Mouse (Mus musculus) lung, embryonic 14.5 days (tissue): Measurements from ENCODE around the gene Gm49711. TPM values are rescaled to one million over a fixed set of nuclear protein-coding genes. Genes with fewer than 3 reads are reported as not detected.

ENCODE experiments used
- ATAC-seq: fragments of 200-750 bp; cut with Nextera tagmentation; 2 replicates; pipeline ENCODE4 v1.8.0; 2017; ENCODE audit warnings: mild to moderate bottlenecking, moderate TSS enrichment, moderate library complexity; ENCODE audit not compliant: insufficient read depth
- DNase-seq: peaks from one replicate; pipeline ENCODE4 v3.0.0-alpha.2; 2015
- H3K27ac ChIP-seq: fragments of 300-500 bp; sonication (generic); 2 replicates; pipeline ENCODE4 v1.5.1; 2014; ENCODE audit warnings: low read depth, mild to moderate bottlenecking, moderate library complexity
- H3K27me3 ChIP-seq: fragments of 300-500 bp; sonication (generic); 2 replicates; pipeline ENCODE4 v1.6.1; 2014; ENCODE audit warnings: low read length, control low read depth; ENCODE audit not compliant: insufficient read depth
- H3K36me3 ChIP-seq: fragments of 300-500 bp; sonication (generic); 2 replicates; pipeline ENCODE4 v1.6.1; 2014; ENCODE audit warnings: control low read depth; ENCODE audit not compliant: insufficient read depth
- H3K4me1 ChIP-seq: fragments of 300-500 bp; sonication (generic); 2 replicates; pipeline ENCODE4 v1.6.1; 2014; ENCODE audit warnings: antibody characterized with exemption, control low read depth; ENCODE audit not compliant: insufficient read depth
- H3K4me2 ChIP-seq: fragments of 300-500 bp; sonication (generic); 2 replicates; pipeline ENCODE4 v1.6.1; 2014; ENCODE audit warnings: mild to moderate bottlenecking
- H3K4me3 ChIP-seq: fragments of 300-500 bp; sonication (generic); 2 replicates; pipeline ENCODE4 v1.5.1; 2014; ENCODE audit warnings: low read depth, low read length
- H3K9ac ChIP-seq: fragments of 300-500 bp; sonication (generic); 2 replicates; pipeline ENCODE4 v1.6.1; 2014
- H3K9me3 ChIP-seq: fragments of 300-500 bp; sonication (generic); 2 replicates; pipeline ENCODE4 v1.6.1; 2016; ENCODE audit warnings: low read depth, low read length, control low read depth
- CTCF ChIP-seq: IDR thresholded peaks from 2 replicates; pipeline ENCODE4 v1.5.1; 2016; ENCODE audit warnings: antibody characterized with exemption, low read depth
- WGBS: fragments of 180-500 bp; shearing (Covaris S2); extraction: QIAGEN DNeasy Blood & Tissue Kit; methylation state at CpG from one replicate; pipeline ENCODE4 v1.1.7; 2014; 5-methylcytosine and 5-hydroxymethylcytosine counted together
- polyA plus RNA-seq: library from polyadenylated mRNA; unstranded; fragments of >200 nt; fragmentation: Nextera tagmentation; extraction: Ambion mirVana; gene quantifications from 2 replicates; pipeline ENCODE4 v1.2.1, GENCODE M21; 2014

The Gm49711 gene
- polyA plus RNA-seq, 1 experiment from 2014 or later: not detected

DNA sequence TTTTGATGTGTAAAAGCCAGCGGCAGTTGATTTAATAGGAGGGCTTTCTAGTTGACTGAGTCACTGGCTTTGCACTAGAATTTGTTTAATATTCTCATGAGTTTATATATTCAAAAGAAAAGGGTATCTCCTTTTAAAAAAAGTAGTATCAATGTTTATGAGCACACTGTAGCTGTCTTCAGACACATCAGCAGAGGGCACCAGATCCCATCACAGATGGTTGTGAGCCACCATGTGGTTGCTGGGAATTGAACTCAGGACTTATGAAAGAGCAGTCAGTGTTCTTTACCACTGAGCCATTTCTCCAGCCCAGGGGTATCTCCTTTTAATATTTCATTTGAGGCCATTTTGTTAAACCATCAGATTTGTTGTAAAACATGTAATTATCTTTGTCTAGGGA is 4.7 kb downstream of the Gm49711 start:
- ATAC-seq: no peak
- H3K27me3 ChIP-seq: no peaks in the 10 kb centered on the region
- H3K9me3 ChIP-seq: no peaks in the 10 kb centered on the region
- H3K36me3 ChIP-seq: peaks cover 39% of the 10 kb centered on the region
- TF ChIP-seq CTCF: no peak
- H3K4me3 ChIP-seq: no peak overlapping the region
- no peak overlapping the region for H3K27ac ChIP-seq
- no peak for DNase-seq
- peaks cover 5% of the 10 kb centered on the region; the same call in 1 of the 2 replicates for H3K4me1 ChIP-seq
- H3K4me2 ChIP-seq: no peak overlapping the region
- 94% methylated on average over 1 of the region's 1 CpGs for WGBS
- H3K9ac ChIP-seq: no peak overlapping the region

DNA sequence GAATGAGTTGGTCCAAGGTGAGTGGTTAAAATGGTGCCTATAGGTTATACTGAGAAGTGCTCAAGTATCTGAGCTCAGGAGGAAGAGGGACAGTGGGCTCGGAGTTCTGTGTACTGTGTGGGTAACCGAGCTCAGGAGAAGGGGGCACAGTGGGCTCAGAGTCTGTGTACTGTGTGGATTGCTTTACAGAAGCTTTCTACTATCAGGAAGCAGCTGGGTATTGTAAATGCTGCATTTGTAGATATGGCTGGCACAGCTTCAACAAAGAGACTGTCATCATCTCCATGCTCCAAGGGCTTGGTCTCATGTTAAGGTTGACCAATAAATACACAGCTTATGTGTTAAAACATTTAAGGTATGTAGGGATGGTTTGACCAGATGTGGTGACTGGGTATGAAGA is 6.7 kb downstream of the Gm49711 start:
- DNase-seq: no peak
- Histone ChIP-seq H3K4me1 (peaks cover 2% of the 10 kb centered on the region; the same call in 1 of the 2 replicates), H3K27ac (no peak overlapping the region), H3K36me3 (peaks cover 42% of the 10 kb centered on the region), H3K4me3 (no peak overlapping the region), H3K4me2 (no peak overlapping the region), H3K9ac (no peak overlapping the region), H3K9me3 (no peaks in the 10 kb centered on the region), H3K27me3 (no peaks in the 10 kb centered on the region)
- TF ChIP-seq CTCF: no peak
- no peak for ATAC-seq
- WGBS: 73% methylated on average over 2 of the region's 2 CpGs

DNA sequence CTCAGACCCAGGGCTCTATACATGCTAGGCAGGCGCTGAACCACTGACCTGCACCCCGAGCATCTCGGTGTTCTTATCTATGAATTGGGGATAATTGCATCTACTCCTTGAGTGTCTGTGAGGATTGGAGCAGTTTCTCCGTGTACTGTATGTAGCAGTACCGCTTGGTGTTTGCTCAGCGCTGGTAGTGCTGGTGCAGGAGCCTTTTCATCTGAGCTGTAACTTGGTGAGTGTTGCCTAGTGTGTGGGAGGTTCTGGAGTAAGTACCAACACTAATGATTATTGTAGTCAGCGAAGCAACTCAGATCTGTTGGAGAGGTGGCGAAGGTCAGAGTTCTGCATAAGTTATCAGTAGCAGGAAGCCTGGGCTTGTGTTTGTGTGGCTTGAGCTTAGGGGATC is 12.2 kb downstream of the Gm49711 start:
- H3K4me1 ChIP-seq: no peaks in the 10 kb centered on the region
- no peak overlapping the region for H3K4me3 ChIP-seq
- H3K4me2 ChIP-seq: no peak overlapping the region
- ATAC-seq: no peak
- no peaks in the 10 kb centered on the region for H3K9me3 ChIP-seq
- DNase-seq: no peak
- whole genome bisulfite sequencing: 75% methylated on average over 8 of the region's 8 CpGs
- H3K27ac ChIP-seq: no peak overlapping the region
- TF ChIP-seq CTCF: no peak
- H3K9ac ChIP-seq: no peak overlapping the region
- H3K27me3 ChIP-seq: no peaks in the 10 kb centered on the region
- H3K36me3 ChIP-seq: peaks cover 28% of the 10 kb centered on the region

DNA sequence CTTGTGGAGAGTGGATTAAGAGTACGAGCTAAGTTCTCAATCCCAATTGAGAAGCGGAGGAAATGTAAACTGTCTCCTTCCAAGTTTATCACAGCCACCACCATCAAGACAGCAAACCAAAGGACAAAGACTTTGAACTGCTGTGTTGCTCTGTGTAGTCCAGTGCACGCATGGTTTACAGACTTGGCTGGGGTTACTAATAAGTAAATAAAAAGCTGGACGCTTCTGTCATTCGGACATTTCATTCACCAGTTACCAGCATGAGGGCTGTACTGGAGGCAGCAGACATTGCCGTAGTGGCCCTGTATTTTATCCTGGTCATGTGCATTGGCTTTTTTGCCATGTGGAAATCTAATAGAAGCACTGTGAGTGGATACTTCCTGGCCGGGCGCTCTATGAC is 18.7 kb downstream of the Gm49711 start:
- Histone ChIP-seq H3K36me3 (peaks cover 20% of the 10 kb centered on the region; the same call in 1 of the 2 replicates), H3K9me3 (no peaks in the 10 kb centered on the region), H3K4me3 (no peak overlapping the region), H3K4me2 (no peak overlapping the region), H3K4me1 (no peaks in the 10 kb centered on the region), H3K27me3 (no peaks in the 10 kb centered on the region), H3K9ac (no peak overlapping the region), H3K27ac (no peak overlapping the region)
- 86% methylated on average over 8 of the region's 8 CpGs for WGBS
- ATAC-seq: no peak
- no peak for DNase-seq
- no peak for TF ChIP-seq CTCF

DNA sequence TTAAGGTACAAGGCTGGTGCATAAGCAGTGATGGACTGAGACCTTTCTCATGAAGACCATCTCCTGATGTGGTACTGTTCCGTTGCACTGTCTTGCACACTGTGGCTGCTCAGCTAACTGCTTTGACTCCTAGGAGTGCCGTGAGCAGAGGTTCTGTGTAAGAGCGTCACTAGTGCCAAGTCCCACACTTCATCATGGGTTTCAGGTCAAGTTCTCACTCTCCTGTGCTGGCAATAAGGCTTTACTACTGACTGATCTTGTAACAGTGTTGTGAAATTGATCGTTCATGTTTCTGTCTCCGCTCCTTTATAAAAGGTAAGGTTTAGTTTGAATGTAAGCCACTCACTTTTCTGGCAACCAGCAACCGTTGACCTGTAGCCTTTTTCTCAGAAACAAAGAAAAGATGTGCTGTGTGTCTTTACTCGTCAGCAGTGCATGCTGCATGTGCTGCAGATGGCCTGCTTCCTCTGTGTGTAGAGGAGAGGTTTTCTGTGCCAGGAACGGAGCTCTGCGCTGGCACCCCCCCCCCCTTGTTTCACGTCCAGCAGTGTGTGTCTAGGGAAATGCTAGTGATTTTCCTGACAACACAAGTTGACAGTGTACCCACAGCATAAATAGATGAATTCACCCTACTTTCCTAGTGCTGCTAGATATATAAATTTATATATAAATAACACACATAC is 25.8 kb downstream of the Gm49711 start:
- Histone ChIP-seq H3K9me3 (no peaks in the 10 kb centered on the region), H3K36me3 (peaks cover 2% of the 10 kb centered on the region; the same call in 1 of the 2 replicates), H3K27me3 (no peaks in the 10 kb centered on the region), H3K4me2 (no peak overlapping the region), H3K9ac (no peak overlapping the region), H3K4me1 (no peaks in the 10 kb centered on the region), H3K27ac (no peak overlapping the region), H3K4me3 (no peak overlapping the region)
- 78% methylated on average over 10 of the region's 10 CpGs for WGBS
- TF ChIP-seq CTCF: no peak
- DNase-seq (no peak), ATAC-seq (no peak)

DNA sequence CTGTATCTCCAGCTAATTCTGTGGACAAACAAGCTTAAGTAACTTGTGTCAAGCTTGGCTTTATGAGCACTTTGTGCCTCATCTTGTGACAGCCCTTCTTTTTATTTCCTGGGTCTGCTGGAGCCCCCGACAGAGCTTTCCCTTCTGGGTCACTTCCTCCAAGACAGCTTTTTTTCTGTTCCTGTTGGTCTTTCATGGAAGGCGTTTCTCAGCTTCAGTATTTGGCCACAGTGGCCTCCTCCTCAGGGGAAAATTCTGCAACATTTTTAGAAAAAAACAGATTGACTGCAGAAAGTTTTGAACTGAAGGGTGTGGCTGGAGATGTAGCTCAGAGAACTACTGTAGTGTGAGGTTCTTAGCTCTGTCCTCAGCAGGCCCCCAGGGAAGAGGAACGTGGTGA is 31.1 kb downstream of the Gm49711 start:
- DNase-seq (no peak), ATAC-seq (no peak)
- WGBS: 59% methylated on average over 3 of the region's 3 CpGs
- H3K27ac ChIP-seq: no peak overlapping the region
- no peak overlapping the region for H3K9ac ChIP-seq
- TF ChIP-seq CTCF: no peak
- no peaks in the 10 kb centered on the region for H3K9me3 ChIP-seq
- H3K27me3 ChIP-seq: no peaks in the 10 kb centered on the region
- no peak overlapping the region for H3K4me3 ChIP-seq
- no peaks in the 10 kb centered on the region for H3K4me1 ChIP-seq
- H3K36me3 ChIP-seq: 0 out of 2 replicates have a peak, but pooled peaks cover 2% of the 10 kb centered on the region
- no peak overlapping the region for H3K4me2 ChIP-seq

DNA sequence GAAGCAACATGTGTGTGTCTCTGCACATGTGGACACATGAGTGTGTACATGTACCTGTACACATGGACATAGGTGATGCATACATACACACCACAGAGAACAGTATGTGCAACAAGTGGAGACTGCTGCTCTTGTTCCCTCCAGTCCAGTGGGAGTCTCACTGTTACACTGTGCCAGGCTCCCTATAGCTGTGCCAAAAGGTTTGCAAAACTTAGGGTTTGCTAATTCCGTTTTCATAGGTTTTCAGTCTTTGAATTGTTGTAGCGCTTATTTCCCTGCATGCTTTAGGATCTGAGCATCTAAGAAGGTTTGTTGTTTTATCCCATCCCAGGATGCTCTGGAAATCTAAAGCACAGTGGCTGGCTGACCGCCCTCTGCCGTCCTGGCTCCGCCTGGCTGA is 33.8 kb downstream of the Gm49711 start:
- WGBS: 79% methylated on average over 5 of the region's 5 CpGs
- Histone ChIP-seq H3K4me3 (no peak overlapping the region), H3K27ac (no peak overlapping the region), H3K9me3 (no peaks in the 10 kb centered on the region), H3K4me1 (no peaks in the 10 kb centered on the region), H3K9ac (no peak overlapping the region), H3K27me3 (no peaks in the 10 kb centered on the region), H3K36me3 (0 out of 2 replicates have a peak, but pooled peaks cover 2% of the 10 kb centered on the region), H3K4me2 (no peak overlapping the region)
- ATAC-seq (no peak), DNase-seq (no peak)
- TF ChIP-seq CTCF: no peak
